In genomic region chr13:86840862-86841261, GRCm38 (mm10) we compare ENCODE assay signal across 25 mouse cellular contexts.
DNase-seq lines count a peak whose midpoint lies in the region; ATAC-seq lines count a peak whose summit lies in the region.
"Had no signal": no experiment of that assay in that cellular context is flagged by ENCODE, and none has a peak within 500 bp of the region (broad histone marks: within the 10 kb centered on the region; RNA-seq: fewer than 3 reads in every experiment).

No protein-coding gene starts in this region.

- H3K9ac ChIP-seq in forebrain, embryonic 16.5 days (replicated peaks; ENCODE audit: low read depth, low read length) = no peak overlapping the region
- H3K9ac ChIP-seq in forebrain, embryonic 11.5 days (ENCODE audit: low read length) = no peak overlapping the region
- H3K9ac ChIP-seq in midbrain, embryonic 14.5 days (replicated peaks; ENCODE audit: low read length) = no peak overlapping the region
- H3K9ac ChIP-seq: embryonic facial prominence, embryonic 12.5 days; hindbrain, embryonic 15.5 days; intestine, embryonic 15.5 days; limb, embryonic 13.5 days; liver, embryonic 12.5 days; liver, postnatal 0 days had no signal

- no peak overlapping the region for H3K4me2 ChIP-seq in forebrain, embryonic 16.5 days (ENCODE audit: low read length)
- H3K4me2 ChIP-seq in forebrain, embryonic 11.5 days (ENCODE audit: low read depth, low read length, severe bottlenecking) = no peak overlapping the region
- H3K4me2 ChIP-seq in midbrain, embryonic 14.5 days (ENCODE audit: low read length) = no peak overlapping the region
- H3K4me2 ChIP-seq: embryonic facial prominence, embryonic 12.5 days; hindbrain, embryonic 15.5 days; intestine, embryonic 15.5 days; limb, embryonic 13.5 days; liver, embryonic 12.5 days had no signal

- no peaks in the 10 kb centered on the region for H3K36me3 ChIP-seq in forebrain, embryonic 16.5 days (ENCODE audit: control insufficient read depth, insufficient read depth)
- H3K36me3 ChIP-seq in forebrain, embryonic 11.5 days (ENCODE audit: control insufficient read depth, insufficient read depth, low read length) = no peaks in the 10 kb centered on the region
- no peaks in the 10 kb centered on the region for H3K36me3 ChIP-seq in midbrain, embryonic 14.5 days (ENCODE audit: control insufficient read depth, insufficient read depth, low read length)
- H3K36me3 ChIP-seq: embryonic facial prominence, embryonic 12.5 days; hindbrain, embryonic 15.5 days; intestine, embryonic 15.5 days; limb, embryonic 13.5 days; liver, embryonic 12.5 days had no signal

- 57% methylated on average over 1 of the region's 1 CpGs for WGBS in forebrain, embryonic 16.5 days
- 68% methylated on average over 1 of the region's 1 CpGs for WGBS in forebrain, embryonic 11.5 days
- 50% methylated on average over 1 of the region's 1 CpGs for WGBS in midbrain, embryonic 14.5 days

- H3K27me3 ChIP-seq in forebrain, embryonic 16.5 days (replicated peaks; ENCODE audit: control insufficient read depth, insufficient read depth, low read length) = no peaks in the 10 kb centered on the region
- H3K27me3 ChIP-seq in forebrain, embryonic 11.5 days (ENCODE audit: control insufficient read depth, insufficient read depth, low read length) = no peaks in the 10 kb centered on the region
- no peaks in the 10 kb centered on the region for H3K27me3 ChIP-seq in midbrain, embryonic 14.5 days (ENCODE audit: control insufficient read depth, insufficient read depth, low read length)
- H3K27me3 ChIP-seq: embryonic facial prominence, embryonic 12.5 days; hindbrain, embryonic 15.5 days; intestine, embryonic 15.5 days; limb, embryonic 13.5 days; liver, embryonic 12.5 days had no signal

- H3K4me1 ChIP-seq in forebrain, embryonic 16.5 days (replicated peaks; ENCODE audit: control insufficient read depth, insufficient read depth, low read length) = no peaks in the 10 kb centered on the region
- H3K4me1 ChIP-seq in forebrain, embryonic 11.5 days (replicated peaks; ENCODE audit: control insufficient read depth, insufficient read depth, low read length) = no peaks in the 10 kb centered on the region
- no peaks in the 10 kb centered on the region for H3K4me1 ChIP-seq in midbrain, embryonic 14.5 days (ENCODE audit: control insufficient read depth, insufficient read depth, low read length)
- H3K4me1 ChIP-seq: embryonic facial prominence, embryonic 12.5 days; hindbrain, embryonic 15.5 days; intestine, embryonic 15.5 days; limb, embryonic 13.5 days; liver, embryonic 12.5 days had no signal

- no peaks in the 10 kb centered on the region for H3K9me3 ChIP-seq in forebrain, embryonic 16.5 days (ENCODE audit: control insufficient read depth, low read length)
- no peaks in the 10 kb centered on the region for H3K9me3 ChIP-seq in forebrain, embryonic 11.5 days (ENCODE audit: control insufficient read depth, low read length)
- H3K9me3 ChIP-seq in midbrain, embryonic 14.5 days (ENCODE audit: control insufficient read depth, low read length) = no peaks in the 10 kb centered on the region
- H3K9me3 ChIP-seq: embryonic facial prominence, embryonic 12.5 days; hindbrain, embryonic 15.5 days; intestine, embryonic 15.5 days; limb, embryonic 13.5 days; liver, embryonic 12.5 days had no signal

- DNase-seq in forebrain, embryonic 11.5 days (ENCODE audit: low spot score) = no peak
- peak; percentile 2 for DNase-seq in retina, embryonic 14.5 days (ENCODE audit: low spot score)
- no peak for DNase-seq in retina, postnatal 1 day
- DNase-seq in midbrain, embryonic 14.5 days = peak; percentile 69
- DNase-seq in gastrocnemius, postnatal 4 days (ENCODE audit: low spot score in 2 of 2) = no peak
- DNase-seq in spleen, adult 12 weeks (ENCODE audit: low spot score) = no peak
- DNase-seq: adrenal gland, adult 2 months; adrenal gland, postnatal 36 days; B cell, adult 2 months; cerebellum, adult 8-10 months; cerebellum, postnatal 25 days; heart, postnatal 14 days; kidney, adult 2 months; kidney, postnatal 36 days; liver, postnatal 0 days; lung, postnatal 36 days; thymus, adult 18-20 months; thymus, postnatal 25 days had no signal

- H3K4me3 ChIP-seq in forebrain, embryonic 16.5 days (replicated peaks; ENCODE audit: low read length) = no peak overlapping the region
- H3K4me3 ChIP-seq in forebrain, embryonic 11.5 days (ENCODE audit: low read depth, low read length) = no peak overlapping the region
- no peak overlapping the region for H3K4me3 ChIP-seq in midbrain, embryonic 14.5 days (replicated peaks; ENCODE audit: low read depth, low read length)
- H3K4me3 ChIP-seq: embryonic facial prominence, embryonic 12.5 days; hindbrain, embryonic 15.5 days; intestine, embryonic 15.5 days; limb, embryonic 13.5 days; liver, embryonic 12.5 days had no signal

- ATAC-seq in forebrain, embryonic 16.5 days = peak; percentile 59
- no peak for ATAC-seq in forebrain, embryonic 11.5 days (replicated peaks; ENCODE audit: low FRiP score)
- peak; percentile 76 for ATAC-seq in midbrain, embryonic 14.5 days (ENCODE audit: low FRiP score, low TSS enrichment)
- ATAC-seq: intestine, embryonic 15.5 days; liver, embryonic 12.5 days; liver, postnatal 0 days had no signal

- no peak overlapping the region for H3K27ac ChIP-seq in forebrain, embryonic 16.5 days (ENCODE audit: low read length)
- no peak overlapping the region for H3K27ac ChIP-seq in forebrain, embryonic 11.5 days (ENCODE audit: low read depth, low read length)
- 0 out of 2 replicates have a peak overlapping the region, but pooled peaks have one; percentile 32 for H3K27ac ChIP-seq in midbrain, embryonic 14.5 days (replicated peaks; ENCODE audit: low read depth, low read length)
- H3K27ac ChIP-seq: embryonic facial prominence, embryonic 12.5 days; hindbrain, embryonic 15.5 days; intestine, embryonic 15.5 days; limb, embryonic 13.5 days; liver, embryonic 12.5 days; stomach, postnatal 0 days had no signal

Comparison
In these comparisons a context has a peak if more than half of its experiments do, and no peak if none do; other contexts are left out.
1. DNase-seq: peak in retina, embryonic 14.5 days (single experiment) and midbrain, embryonic 14.5 days (single experiment); none in forebrain, embryonic 11.5 days (single experiment), retina, postnatal 1 day (single experiment), gastrocnemius, postnatal 4 days (0 of 2) and spleen, adult 12 weeks (single experiment).